Mouse (Mus musculus): ENCODE measurements at regions not wholly inside any gene's neighbourhood (a gene's known extent, or its start where the extent isn't known, plus 50 kb on each side); places are given as distances from the start of the nearest gene placed in this dataset.

GRCm38 (mm10) chr5:83029703-83030102, 325.3 kb downstream of the Tecrl start:
- no peak for TF ChIP-seq CTCF (IDR thresholded peaks at IDR 0.05; ENCODE audit: low read depth)
- no peak for TF ChIP-seq EP300 (IDR thresholded peaks at IDR 0.05; ENCODE audit: low read depth)
